Mouse (Mus musculus) macrophage (primary cell): Measurements from ENCODE around the gene Sphk1. TPM values are rescaled to one million over a fixed set of nuclear protein-coding genes. Genes with fewer than 3 reads are reported as not detected.

Source experiments
- H3K27ac ChIP-seq: fragments of 350-480 bp; formaldehyde crosslinking; 2 replicates; pipeline ENCODE4 v1.9.0; 2021
- H3K36me3 ChIP-seq: fragments of 350-480 bp; formaldehyde crosslinking; 2 replicates; pipeline ENCODE4 v1.9.0; 2021; ENCODE audit errors: inconsistent target
- H3K4me3 ChIP-seq: fragments of 350-480 bp; formaldehyde crosslinking; 2 replicates; pipeline ENCODE4 v1.9.0; 2021; ENCODE audit errors: inconsistent target
- H3K79me2 ChIP-seq: fragments of 350-480 bp; formaldehyde crosslinking; 2 replicates; pipeline ENCODE4 v1.9.0; 2021; ENCODE audit errors: inconsistent target
- WGBS: methylation state at CpG from one replicate; pipeline ENCODE4 v1.1.7; 2026; ENCODE audit warnings: inconsistent platforms; ENCODE audit not compliant: missing documents; 5-methylcytosine and 5-hydroxymethylcytosine counted together
- polyA plus RNA-seq: library from polyadenylated mRNA; stranded (reverse); fragments of 250-400 nt; gene quantifications from 3 replicates; pipeline ENCODE4 v1.2.4, GENCODE M21; 2018; ENCODE audit warnings: inconsistent platforms

Sphk1 gene
- polyA plus RNA-seq, 1 experiment from 2014 or later: 0.22 TPM

- Histone ChIP-seq H3K27ac (no peak overlapping the region), H3K36me3 (no peaks in the 10 kb centered on the region), H3K79me2 (peaks cover 11% of the 10 kb centered on the region; the same call in 1 of the 2 replicates), H3K4me3 (no peak overlapping the region)
- WGBS: 51% methylated on average over 18 of the region's 19 CpGs
These were observed 41.3 kb downstream of the Sphk1 start for GRCm38 (mm10) chr11:116571767-116572679.

- 57% methylated on average over 12 of the region's 12 CpGs for WGBS
- no peak overlapping the region for H3K4me3 ChIP-seq
- no peak overlapping the region for H3K27ac ChIP-seq
- peaks cover 11% of the 10 kb centered on the region; the same call in 1 of the 2 replicates for H3K79me2 ChIP-seq
- H3K36me3 ChIP-seq: no peaks in the 10 kb centered on the region
These were observed 42.2 kb downstream of the Sphk1 start for GRCm38 (mm10) chr11:116572756-116573543.

GRCm38 (mm10) chr11:116574486-116574885 is 43.8 kb downstream of the Sphk1 start:
- Histone ChIP-seq H3K27ac (no peak overlapping the region), H3K36me3 (no peaks in the 10 kb centered on the region), H3K4me3 (no peak overlapping the region), H3K79me2 (peaks cover 11% of the 10 kb centered on the region; the same call in 1 of the 2 replicates)
- WGBS: 94% methylated on average over 6 of the region's 6 CpGs

- Histone ChIP-seq H3K36me3 (no peaks in the 10 kb centered on the region), H3K4me3 (no peak overlapping the region), H3K27ac (no peak overlapping the region), H3K79me2 (peaks cover 11% of the 10 kb centered on the region; the same call in 1 of the 2 replicates)
- WGBS: 97% methylated on average over 6 of the region's 6 CpGs
These were observed 44.3 kb downstream of the Sphk1 start for GRCm38 (mm10) chr11:116574982-116575381.

- WGBS: 97% methylated on average over 2 of the region's 2 CpGs
- no peaks in the 10 kb centered on the region for H3K36me3 ChIP-seq
- H3K4me3 ChIP-seq: no peak overlapping the region
- peaks cover 11% of the 10 kb centered on the region; the same call in 1 of the 2 replicates for H3K79me2 ChIP-seq
- no peak overlapping the region for H3K27ac ChIP-seq
These were observed 44.7 kb downstream of the Sphk1 start for GRCm38 (mm10) chr11:116575396-116575795.

- H3K36me3 ChIP-seq: no peaks in the 10 kb centered on the region
- H3K79me2 ChIP-seq: peaks cover 11% of the 10 kb centered on the region; the same call in 1 of the 2 replicates
- WGBS: 92% methylated on average over 3 of the region's 3 CpGs
- H3K4me3 ChIP-seq: no peak overlapping the region
- H3K27ac ChIP-seq: no peak overlapping the region
These were observed 48.6 kb downstream of the Sphk1 start for GRCm38 (mm10) chr11:116579280-116579679.

- 42% methylated on average over 10 of the region's 10 CpGs for WGBS
- no peaks in the 10 kb centered on the region for H3K36me3 ChIP-seq
- no peak overlapping the region for H3K27ac ChIP-seq
- H3K79me2 ChIP-seq: peaks cover 9% of the 10 kb centered on the region; the same call in 1 of the 2 replicates
- no peak overlapping the region; the same call in 1 of the 2 replicates for H3K4me3 ChIP-seq
These were observed 49.4 kb downstream of the Sphk1 start for GRCm38 (mm10) chr11:116580031-116580652.

GRCm38 (mm10) chr11:116580711-116581375 is 50.1 kb downstream of the Sphk1 start:
- no peak overlapping the region; the same call in 1 of the 2 replicates for H3K4me3 ChIP-seq
- no peaks in the 10 kb centered on the region for H3K36me3 ChIP-seq
- under 1% methylated on average over 64 of the region's 91 CpGs for WGBS
- peaks cover 2% of the 10 kb centered on the region; the same call in 1 of the 2 replicates for H3K79me2 ChIP-seq
- H3K27ac ChIP-seq: no peak overlapping the region

GRCm38 (mm10) chr11:116581376-116581814 is 50.7 kb downstream of the Sphk1 start, which contains the start of gene Ube2o:
Gene Ube2o, minus strand, starts transcription at chr11:116581447.
- no peak within 1 kb of the TSS for H3K27ac ChIP-seq
- WGBS: 2% methylated on average over 44 of the region's 51 CpGs
- no peaks in the 10 kb centered on the region; the same call in 1 of the 2 replicates for H3K79me2 ChIP-seq
- H3K4me3 ChIP-seq: no peak within 1 kb of the TSS; the same call in 1 of the 2 replicates
- H3K36me3 ChIP-seq: no peaks in the 10 kb centered on the region

GRCm38 (mm10) chr11:116585682-116586081 is 55.0 kb downstream of the Sphk1 start:
- Histone ChIP-seq H3K27ac (no peak overlapping the region), H3K36me3 (no peaks in the 10 kb centered on the region), H3K4me3 (no peak overlapping the region), H3K79me2 (no peaks in the 10 kb centered on the region)
- WGBS: 84% methylated on average over 6 of the region's 6 CpGs

Other genes starting within 250 kb of the Sphk1 start
- not detected in 3 replicates for gene Galr2, start 250.0 kb upstream of the Sphk1 start, polyA plus RNA-seq
- 22.2 to 30.5 TPM (median 26.9 TPM) in 3 replicates for gene Exoc7, start 223.7 kb upstream of the Sphk1 start, polyA plus RNA-seq
- not detected in 3 replicates for gene Foxj1, start 195.5 kb upstream of the Sphk1 start, polyA plus RNA-seq
- 12.1 to 23.4 TPM (median 14.0 TPM) in 3 replicates for gene Rnf157, start 117.9 kb upstream of the Sphk1 start, polyA plus RNA-seq
- 18.0 to 34.4 TPM (median 27.5 TPM) in 3 replicates for gene Ubald2, start 96.8 kb upstream of the Sphk1 start, polyA plus RNA-seq
- gene Qrich2, start 64.7 kb upstream of the Sphk1 start, polyA plus RNA-seq: not detected in 3 replicates
- gene Prpsap1, start 36.7 kb upstream of the Sphk1 start, polyA plus RNA-seq: 18.4 to 35.9 TPM (median 20.8 TPM) in 3 replicates
- gene Ube2o, start 50.5 kb downstream of the Sphk1 start, polyA plus RNA-seq: 4.4 to 9.2 TPM (median 5.4 TPM) in 3 replicates
- gene Aanat, start 55.5 kb downstream of the Sphk1 start, polyA plus RNA-seq: not detected in 3 replicates
- 14.2 to 37.1 TPM (median 21.7 TPM) in 3 replicates for gene Rhbdf2, start 96.1 kb downstream of the Sphk1 start, polyA plus RNA-seq
- not detected in 3 replicates for gene Prcd, start 122.6 kb downstream of the Sphk1 start, polyA plus RNA-seq
- not detected in 3 replicates for gene Cygb, start 123.4 kb downstream of the Sphk1 start, polyA plus RNA-seq
- gene St6galnac1, start 244.6 kb downstream of the Sphk1 start, polyA plus RNA-seq: not detected in 3 replicates